Mouse (Mus musculus) forebrain, embryonic 11.5 days (tissue): ENCODE measurements at regions not wholly inside any gene's neighbourhood (a gene's known extent, or its start where the extent isn't known, plus 50 kb on each side); places are given as distances from the start of the nearest gene placed in this dataset. TPM values are rescaled to one million over a fixed set of nuclear protein-coding genes. Genes with fewer than 3 reads are reported as not detected.

Source experiments
- ATAC-seq: fragments of 200-750 bp; cut with Nextera tagmentation; replicated peaks from 2 replicates; pipeline ENCODE4 v1.8.0; 2017; ENCODE audit warnings: moderate TSS enrichment; ENCODE audit not compliant: low FRiP score
- DNase-seq: peaks from one replicate; pipeline ENCODE4 v3.0.0-alpha.2; 2017; ENCODE audit warnings: low spot score
- H3K27ac ChIP-seq: fragments of 300-500 bp; sonication (generic); 2 replicates; pipeline ENCODE4 v1.5.1; 2014; ENCODE audit warnings: low read depth, low read length
- H3K27me3 ChIP-seq: fragments of 300-500 bp; sonication (generic); 2 replicates; pipeline ENCODE4 v1.6.1; 2014; ENCODE audit warnings: mild to moderate bottlenecking, low read length, mixed read lengths; ENCODE audit not compliant: control insufficient read depth, insufficient read depth
- H3K36me3 ChIP-seq: fragments of 300-500 bp; sonication (generic); 2 replicates; pipeline ENCODE4 v1.6.1; 2014; ENCODE audit warnings: mild to moderate bottlenecking, low read length, moderate library complexity, mixed read lengths; ENCODE audit not compliant: control insufficient read depth, insufficient read depth
- H3K4me1 ChIP-seq: fragments of 300-500 bp; sonication (generic); replicated peaks from 2 replicates; pipeline ENCODE4 v1.6.1; 2014; ENCODE audit warnings: low read length, mixed read lengths; ENCODE audit not compliant: control insufficient read depth, insufficient read depth
- H3K4me2 ChIP-seq: fragments of 300-500 bp; sonication (generic); 2 replicates; pipeline ENCODE4 v1.6.1; 2014; ENCODE audit warnings: low read depth, mild to moderate bottlenecking, low read length, moderate library complexity, mixed read lengths; ENCODE audit not compliant: severe bottlenecking
- H3K4me3 ChIP-seq: fragments of 300-500 bp; sonication (generic); 2 replicates; pipeline ENCODE4 v1.5.1; 2014; ENCODE audit warnings: low read depth, low read length
- H3K9ac ChIP-seq: fragments of 300-500 bp; sonication (generic); 2 replicates; pipeline ENCODE4 v1.6.1; 2014; ENCODE audit warnings: low read length
- H3K9me3 ChIP-seq: fragments of 300-500 bp; sonication (generic); 2 replicates; pipeline ENCODE4 v1.6.1; 2016; ENCODE audit warnings: low read length, mixed read lengths; ENCODE audit not compliant: control insufficient read depth
- WGBS: fragments of 180-500 bp; shearing (Covaris S2); extraction: QIAGEN DNeasy Blood & Tissue Kit; methylation state at CpG from one replicate; pipeline ENCODE4 v1.1.7; 2014; 5-methylcytosine and 5-hydroxymethylcytosine counted together
- microRNA-seq: library from miRNA; unstranded; fragments of <30 nt; microRNA quantifications from one replicate; pipeline ENCODE4, GENCODE M21; 2016; ENCODE audit not compliant: insufficient number of aligned reads

DNA sequence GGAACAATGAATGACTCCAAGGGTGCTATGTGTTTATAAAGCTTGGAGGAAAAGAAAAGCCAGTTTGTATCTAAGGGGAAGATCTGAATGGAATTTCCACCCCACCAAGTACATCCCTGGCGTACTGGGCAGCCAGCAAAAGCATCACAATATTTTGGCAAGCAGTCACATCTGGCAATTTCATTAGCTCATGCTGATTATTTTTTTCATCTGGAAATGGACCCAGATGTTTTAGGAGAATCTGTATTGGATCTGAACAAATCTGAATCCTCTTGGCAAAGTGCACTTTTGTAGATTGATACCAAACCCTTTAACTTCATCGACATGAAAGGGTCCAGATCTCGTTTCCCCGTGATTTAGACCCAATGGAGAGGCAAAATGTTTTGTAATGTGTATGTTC, 207.1 kb downstream of the Epha4 start:
- 89% methylated on average over 4 of the region's 4 CpGs for WGBS
- H3K27ac ChIP-seq = no peak overlapping the region
- no peaks in the 10 kb centered on the region for H3K36me3 ChIP-seq
- no peak overlapping the region for H3K4me3 ChIP-seq
- no peaks in the 10 kb centered on the region for H3K9me3 ChIP-seq
- ATAC-seq = no peak
- H3K4me2 ChIP-seq = no peak overlapping the region
- no peaks in the 10 kb centered on the region for H3K4me1 ChIP-seq
- H3K27me3 ChIP-seq = no peaks in the 10 kb centered on the region
- H3K9ac ChIP-seq = no peak overlapping the region
- no peak for DNase-seq

- ATAC-seq (no peak), DNase-seq (no peak)
- Histone ChIP-seq H3K4me1 (no peaks in the 10 kb centered on the region), H3K27ac (no peak overlapping the region), H3K27me3 (no peaks in the 10 kb centered on the region), H3K9ac (no peak overlapping the region), H3K36me3 (no peaks in the 10 kb centered on the region), H3K9me3 (no peaks in the 10 kb centered on the region), H3K4me3 (no peak overlapping the region), H3K4me2 (no peak overlapping the region)
- 68% methylated on average over 3 of the region's 3 CpGs for WGBS
These were observed 201.8 kb downstream of the Epha4 start for GRCm38 (mm10) chr1:77313119-77313518.

DNA sequence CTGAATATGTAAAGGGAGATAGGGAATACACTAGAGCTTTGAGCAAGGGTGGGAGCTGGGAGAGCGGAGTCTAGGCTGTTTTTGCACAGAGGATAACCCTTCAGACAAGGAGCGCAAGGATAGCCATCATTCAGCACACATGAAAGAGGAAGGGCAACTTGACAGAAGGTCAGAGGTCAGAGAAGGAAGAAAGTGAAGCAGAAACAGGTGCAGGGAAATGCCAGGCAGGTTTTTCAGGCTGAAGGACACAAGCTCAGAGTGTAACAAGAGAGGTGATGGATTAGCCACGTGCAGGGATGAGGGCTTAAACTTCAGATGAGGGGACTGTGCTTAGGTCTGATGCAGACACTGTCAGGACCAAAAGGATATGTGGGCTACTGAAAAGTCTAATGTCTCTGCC, 199.5 kb downstream of the Epha4 start:
- H3K27ac ChIP-seq = no peak overlapping the region
- H3K27me3 ChIP-seq = no peaks in the 10 kb centered on the region
- H3K9ac ChIP-seq = no peak overlapping the region
- H3K9me3 ChIP-seq = no peaks in the 10 kb centered on the region
- WGBS = 72% methylated on average over 3 of the region's 3 CpGs
- ATAC-seq (no peak), DNase-seq (no peak)
- H3K36me3 ChIP-seq = no peaks in the 10 kb centered on the region
- H3K4me1 ChIP-seq = no peaks in the 10 kb centered on the region
- no peak overlapping the region for H3K4me3 ChIP-seq
- H3K4me2 ChIP-seq = no peak overlapping the region

GRCm38 (mm10) chr1:77316198-77316597, 198.7 kb downstream of the Epha4 start:
- DNase-seq = no peak
- H3K27me3 ChIP-seq = no peaks in the 10 kb centered on the region
- no peaks in the 10 kb centered on the region for H3K9me3 ChIP-seq
- 66% methylated on average over 9 of the region's 9 CpGs for WGBS
- H3K4me2 ChIP-seq = no peak overlapping the region
- H3K4me3 ChIP-seq = no peak overlapping the region
- no peak overlapping the region for H3K27ac ChIP-seq
- H3K9ac ChIP-seq = no peak overlapping the region
- no peaks in the 10 kb centered on the region for H3K4me1 ChIP-seq
- ATAC-seq = no peak
- no peaks in the 10 kb centered on the region for H3K36me3 ChIP-seq

Small RNA genes in the stretch of these regions (microRNA-seq; reads per million reads assigned to microRNA genes)
- gene Mir6343 = not detected
